Mouse (Mus musculus) heart, embryonic 16.5 days (tissue): ENCODE measurements around the gene Rnaset2b. TPM values are rescaled to one million over a fixed set of nuclear protein-coding genes. Genes with fewer than 3 reads are reported as not detected.
"Not testable (repeated sequence)": the region's sequence is repeated elsewhere in the genome, so short reads cannot be mapped to it uniquely, and the experiment has no call there.

Source experiments
- ATAC-seq: fragments of 200-750 bp; cut with Nextera tagmentation; replicated peaks from 2 replicates; pipeline ENCODE4 v1.8.0; 2017; ENCODE audit warnings: moderate number of reproducible peaks; ENCODE audit not compliant: insufficient read depth, low FRiP score; ENCODE audit errors: extremely low read depth
- H3K27ac ChIP-seq: fragments of 300-500 bp; sonication (generic); 2 replicates; pipeline ENCODE4 v1.5.1; 2014; ENCODE audit warnings: mild to moderate bottlenecking, low read length, control low read depth, moderate library complexity
- H3K27me3 ChIP-seq: fragments of 300-500 bp; sonication (generic); 2 replicates; pipeline ENCODE4 v1.6.1; 2014; ENCODE audit warnings: low read length, mixed read lengths; ENCODE audit not compliant: control insufficient read depth, insufficient read depth
- H3K36me3 ChIP-seq: fragments of 300-500 bp; sonication (generic); 2 replicates; pipeline ENCODE4 v1.6.1; 2014; ENCODE audit not compliant: control insufficient read depth, insufficient read depth
- H3K4me1 ChIP-seq: fragments of 300-500 bp; sonication (generic); 2 replicates; pipeline ENCODE4 v1.6.1; 2014; ENCODE audit warnings: low read length, mixed read lengths; ENCODE audit not compliant: control insufficient read depth, insufficient read depth
- H3K4me2 ChIP-seq: fragments of 300-500 bp; sonication (generic); 2 replicates; pipeline ENCODE4 v1.6.1; 2014; ENCODE audit warnings: low read depth, mild to moderate bottlenecking, control low read depth, low read length
- H3K4me3 ChIP-seq: fragments of 300-500 bp; sonication (generic); 2 replicates; pipeline ENCODE4 v1.5.1; 2014; ENCODE audit warnings: mild to moderate bottlenecking, control low read depth, low read length
- H3K9ac ChIP-seq: fragments of 300-500 bp; sonication (generic); 2 replicates; pipeline ENCODE4 v1.6.1; 2014; ENCODE audit warnings: low read length, control low read depth
- H3K9me3 ChIP-seq: fragments of 300-500 bp; sonication (generic); replicated peaks from 2 replicates; pipeline ENCODE4 v1.6.1; 2016; ENCODE audit warnings: low read length; ENCODE audit not compliant: control insufficient read depth
- WGBS: fragments of 180-500 bp; shearing (Covaris S2); extraction: QIAGEN DNeasy Blood & Tissue Kit; methylation state at CpG from one replicate; pipeline ENCODE4 v1.1.7; 2014; 5-methylcytosine and 5-hydroxymethylcytosine counted together
- polyA plus RNA-seq: library from polyadenylated mRNA; unstranded; fragments of >200 nt; fragmentation: Nextera tagmentation; extraction: Ambion mirVana; gene quantifications from 2 replicates; pipeline ENCODE4 v1.2.1, GENCODE M21; 2015

The Rnaset2b gene
- polyA plus RNA-seq, 1 experiment from 2014 or later, result 281 TPM

GRCm38 (mm10) chr17:7003392-7003791, 33.0 kb downstream of the Rnaset2b start:
- not testable (repeated sequence) for H3K27ac ChIP-seq, H3K4me3 ChIP-seq, H3K27me3 ChIP-seq, H3K4me1 ChIP-seq, H3K9ac ChIP-seq, H3K36me3 ChIP-seq, H3K9me3 ChIP-seq, H3K4me2 ChIP-seq
- WGBS, result no CpG with 5 or more reads among the region's 3 CpGs
- peak; percentile 83 for ATAC-seq

- 30% methylated on average over 3 of the region's 4 CpGs for WGBS
- not testable (repeated sequence) for H3K27me3 ChIP-seq, H3K4me3 ChIP-seq, ATAC-seq, H3K9ac ChIP-seq, H3K9me3 ChIP-seq, H3K27ac ChIP-seq, H3K4me2 ChIP-seq, H3K4me1 ChIP-seq, H3K36me3 ChIP-seq
These were observed 35.2 kb downstream of the Rnaset2b start for GRCm38 (mm10) chr17:7005646-7006045.

- not testable (repeated sequence) for H3K4me2 ChIP-seq, H3K27ac ChIP-seq, H3K4me3 ChIP-seq, H3K4me1 ChIP-seq, H3K27me3 ChIP-seq, H3K9me3 ChIP-seq, ATAC-seq, H3K36me3 ChIP-seq, H3K9ac ChIP-seq
These were observed 38.5 kb downstream of the Rnaset2b start for GRCm38 (mm10) chr17:7008885-7009284.

GRCm38 (mm10) chr17:7009440-7009839, 39.0 kb downstream of the Rnaset2b start:
- H3K27me3 ChIP-seq, H3K9ac ChIP-seq, ATAC-seq, H3K9me3 ChIP-seq, H3K4me1 ChIP-seq, H3K4me2 ChIP-seq, H3K27ac ChIP-seq, H3K36me3 ChIP-seq, H3K4me3 ChIP-seq: not testable (repeated sequence)
- no CpG with 5 or more reads among the region's 7 CpGs for WGBS

- not testable (repeated sequence) for H3K9me3 ChIP-seq, H3K4me2 ChIP-seq, H3K36me3 ChIP-seq, H3K4me1 ChIP-seq, H3K4me3 ChIP-seq, H3K27ac ChIP-seq, H3K9ac ChIP-seq, H3K27me3 ChIP-seq, ATAC-seq
- WGBS, result 57% methylated on average over 4 of the region's 9 CpGs
These were observed 39.5 kb downstream of the Rnaset2b start for GRCm38 (mm10) chr17:7009901-7010300.

GRCm38 (mm10) chr17:7014190-7014589, 43.8 kb downstream of the Rnaset2b start:
- H3K36me3 ChIP-seq, H3K4me3 ChIP-seq, H3K4me2 ChIP-seq, ATAC-seq, H3K9ac ChIP-seq, H3K27me3 ChIP-seq, H3K9me3 ChIP-seq, H3K27ac ChIP-seq, H3K4me1 ChIP-seq: not testable (repeated sequence)
- no CpG with 5 or more reads among the region's 1 CpGs for WGBS

- H3K9me3 ChIP-seq, H3K9ac ChIP-seq, ATAC-seq, H3K36me3 ChIP-seq, H3K4me2 ChIP-seq, H3K4me1 ChIP-seq, H3K27me3 ChIP-seq, H3K4me3 ChIP-seq, H3K27ac ChIP-seq: not testable (repeated sequence)
- 18% methylated on average over 3 of the region's 14 CpGs for WGBS
These were observed 54.8 kb downstream of the Rnaset2b start, which contains the start of gene Gm1604a for GRCm38 (mm10) chr17:7025257-7025656. TSS of gene Gm1604a (plus strand) at chr17:7025568.

GRCm38 (mm10) chr17:7025764-7026346, 55.4 kb downstream of the Rnaset2b start:
- not testable (repeated sequence) for H3K36me3 ChIP-seq, H3K4me3 ChIP-seq, H3K27ac ChIP-seq, H3K4me2 ChIP-seq, H3K27me3 ChIP-seq, H3K4me1 ChIP-seq, H3K9ac ChIP-seq, H3K9me3 ChIP-seq
- 0 out of 2 replicates have a peak, but pooled peaks have one; percentile 28 for ATAC-seq
- WGBS, result 41% methylated on average over 3 of the region's 14 CpGs

GRCm38 (mm10) chr17:7030204-7030603, 59.8 kb downstream of the Rnaset2b start:
- H3K9ac ChIP-seq, H3K9me3 ChIP-seq, H3K4me2 ChIP-seq, H3K4me1 ChIP-seq, H3K27ac ChIP-seq, H3K36me3 ChIP-seq, H3K4me3 ChIP-seq, ATAC-seq, H3K27me3 ChIP-seq: not testable (repeated sequence)
- WGBS, result 37% methylated on average over 6 of the region's 7 CpGs
